Mouse (Mus musculus): ENCODE measurements at regions not wholly inside any gene's neighbourhood (a gene's known extent, or its start where the extent isn't known, plus 50 kb on each side); places are given as distances from the start of the nearest gene placed in this dataset.

DNA sequence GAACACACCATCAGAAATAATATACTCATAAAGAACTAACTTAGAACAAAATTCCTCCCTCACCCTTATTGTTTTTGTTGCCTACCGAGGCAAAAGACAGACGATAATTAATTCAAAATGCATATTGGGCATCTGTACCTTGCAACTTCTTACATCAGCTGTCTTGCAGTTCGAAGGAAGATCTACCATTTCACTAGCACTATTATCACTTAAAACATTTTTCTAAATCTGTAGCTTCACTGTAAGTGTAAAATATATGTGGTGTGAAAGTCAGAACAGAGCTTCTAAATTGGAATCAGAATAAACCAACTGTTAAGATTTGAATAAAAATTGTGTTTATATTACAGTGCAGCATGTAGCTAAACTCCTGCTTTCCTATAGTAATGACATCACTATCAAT is 562.4 kb upstream of the Atp10a start:
- no peak for DNase-seq (ENCODE audit: low read depth, low spot score)

DNA sequence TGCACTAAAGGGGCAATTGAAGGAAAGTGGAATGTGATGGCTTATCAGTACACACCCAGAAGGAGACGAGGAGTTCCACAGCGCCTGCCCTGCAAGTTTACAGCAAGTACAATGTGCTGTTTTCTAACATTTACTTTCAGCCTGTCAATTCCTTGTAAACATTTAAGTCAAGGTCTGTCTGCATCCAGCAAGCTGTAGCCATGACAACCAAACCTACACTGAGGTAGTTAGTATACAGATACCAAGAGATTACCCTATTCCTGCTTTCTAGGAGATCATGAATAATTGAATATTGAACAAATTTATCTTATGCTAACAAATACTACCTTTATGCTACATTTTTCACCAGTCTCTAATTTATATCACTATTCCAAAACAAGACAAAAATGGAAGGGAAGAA is 569.0 kb upstream of the Gabra5 start:
- DNase-seq (ENCODE audit: low read depth, low spot score): no peak

DNA sequence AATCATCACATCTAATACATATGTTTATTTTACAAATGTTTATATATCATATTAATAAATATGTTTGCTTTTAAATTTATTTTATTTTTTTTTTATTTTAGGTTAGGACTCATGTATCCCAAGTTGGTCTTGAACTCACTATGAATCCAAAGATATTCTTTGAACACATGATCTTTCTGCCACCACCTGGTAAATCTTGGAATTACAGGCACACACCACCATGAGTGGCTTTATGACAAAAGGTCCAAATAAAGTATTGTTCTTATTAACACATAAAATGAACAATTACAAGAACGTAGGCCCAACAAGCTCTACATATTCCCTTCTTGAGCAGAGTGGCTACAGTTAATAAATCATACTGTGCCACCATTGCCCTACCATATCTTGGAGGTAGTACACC is 523.1 kb upstream of the Gabra5 start:
- no peak for DNase-seq (ENCODE audit: low read depth, low spot score)

DNA sequence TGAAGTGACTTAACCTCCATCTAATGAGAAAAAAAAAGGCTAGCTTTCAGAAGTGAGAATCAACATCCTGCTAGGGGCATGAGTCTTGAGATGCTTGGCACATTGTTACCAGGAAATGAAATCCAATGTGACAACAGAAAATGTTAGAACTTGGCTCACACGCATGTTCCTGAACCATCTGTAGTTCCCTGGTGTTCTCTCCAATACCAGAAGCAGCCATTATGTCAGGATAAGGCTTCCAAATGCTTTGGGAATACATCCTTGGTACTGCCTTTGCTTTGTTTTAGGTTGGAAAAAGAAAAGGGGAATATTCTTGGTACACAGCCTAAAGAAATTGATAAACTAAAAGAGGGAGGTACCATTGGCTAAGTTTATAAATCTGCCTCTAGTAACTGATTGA is 522.3 kb upstream of the Gabra5 start:
- DNase-seq (ENCODE audit: low read depth, low spot score): no peak

DNA sequence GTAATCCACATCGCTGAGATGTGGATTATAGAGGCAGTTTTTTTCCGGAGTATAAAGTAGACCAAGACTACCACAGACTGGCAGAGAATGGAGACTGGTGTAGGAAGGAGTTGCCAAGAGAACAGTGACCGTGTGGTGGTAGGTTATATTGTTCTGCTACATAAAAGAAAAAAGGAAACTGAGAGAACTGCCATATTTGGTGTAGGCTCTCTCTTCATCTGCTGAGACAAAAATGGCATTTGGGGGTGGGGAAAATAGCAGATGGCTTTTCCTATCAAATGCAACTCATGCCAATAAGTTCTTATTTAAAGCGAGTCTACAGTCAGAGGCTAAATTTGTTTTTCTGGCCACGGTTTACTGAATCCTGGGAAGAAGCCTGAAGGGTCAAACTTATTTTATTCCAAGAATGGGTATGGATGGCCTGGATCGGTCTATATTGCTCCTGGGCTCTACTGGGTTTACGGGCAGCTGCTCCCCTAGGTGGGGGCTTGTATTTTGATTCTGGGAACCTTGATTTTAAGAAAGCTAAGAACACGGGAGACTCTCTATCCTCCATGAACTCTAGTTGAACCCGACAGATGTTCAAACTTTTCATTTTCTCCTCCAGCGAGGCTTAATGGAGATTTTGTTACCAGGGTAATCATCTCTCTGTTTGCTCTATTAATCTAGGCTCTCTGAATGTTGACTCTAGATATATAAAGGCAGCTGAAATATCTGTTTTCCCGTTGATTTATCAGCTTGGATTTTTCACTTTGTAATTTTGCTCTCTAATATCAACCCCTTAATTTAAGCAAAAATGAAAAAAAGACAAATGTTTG is 482.8 kb upstream of the Gabra5 start:
- DNase-seq (ENCODE audit: low read depth, low spot score): peak; percentile 15

DNA sequence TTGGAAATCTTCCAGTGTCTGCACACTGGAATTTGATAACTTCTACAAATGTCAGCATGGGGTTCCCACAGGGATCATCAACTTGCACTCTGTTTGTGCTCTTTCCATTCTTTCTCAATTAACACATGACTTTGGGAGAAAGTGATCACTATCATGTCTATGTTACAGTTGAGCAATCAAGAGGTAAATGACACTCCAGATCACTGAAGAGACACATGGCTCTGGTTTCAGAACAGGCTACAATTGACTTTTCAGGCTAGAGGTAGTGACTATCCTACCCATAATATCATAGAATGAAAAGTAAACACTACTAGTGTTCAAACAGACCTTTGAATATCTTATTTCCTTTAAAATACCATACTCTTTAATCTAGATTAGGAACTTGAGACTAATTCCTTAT is 473.3 kb upstream of the Gabra5 start:
- DNase-seq (ENCODE audit: low read depth, low spot score): no peak

DNA sequence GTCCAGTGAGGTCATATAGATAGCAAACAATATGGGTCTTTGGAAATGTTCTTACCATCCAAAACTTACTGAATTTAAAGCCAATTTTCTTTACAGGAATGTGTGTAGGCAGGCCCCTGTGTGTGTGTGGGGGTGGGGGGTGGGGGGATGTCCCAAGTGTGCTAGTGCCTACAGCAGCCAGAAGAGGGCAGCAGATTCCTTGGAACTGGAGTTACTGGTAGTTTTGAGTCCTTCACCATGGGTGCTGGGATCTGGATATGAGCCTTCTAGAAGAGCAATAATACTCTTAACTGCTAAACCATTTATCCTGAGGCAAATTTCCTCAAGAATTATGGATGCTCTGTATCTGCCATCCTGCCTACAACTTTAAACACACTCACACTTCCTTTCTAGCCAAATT is 456.4 kb upstream of the Gabra5 start:
- no peak for DNase-seq (ENCODE audit: low read depth, low spot score)

DNA sequence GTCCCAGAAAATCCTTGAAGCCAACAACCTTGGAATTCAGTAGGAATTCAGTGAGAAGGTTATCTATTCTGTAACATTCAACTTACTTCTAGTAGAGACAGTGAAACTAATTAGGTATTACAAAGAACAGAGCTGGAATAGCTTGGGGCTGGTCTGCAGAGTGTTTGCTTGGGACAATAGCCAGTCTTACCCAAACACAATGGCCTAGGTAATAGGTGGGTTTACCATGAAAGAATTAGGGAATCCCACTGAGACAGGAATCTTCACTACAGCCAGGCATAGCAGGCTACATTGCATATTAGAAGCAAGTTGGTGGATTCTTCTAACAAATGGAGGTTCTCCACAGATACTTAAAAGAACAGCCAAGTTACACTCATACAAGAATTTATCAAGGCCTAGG is 449.0 kb upstream of the Gabra5 start:
- no peak for DNase-seq (ENCODE audit: low read depth, low spot score)
